Mouse (Mus musculus): ENCODE measurements around the gene Vmn1r15.

The Vmn1r15 gene

GRCm38 (mm10) chr6:57257652-57258051 lies at the start of gene Vmn1r15:
TSS of gene Vmn1r15 (plus strand) at chr6:57257952.
- no peak for DNase-seq

- no peak for DNase-seq
These were observed 26.4 kb upstream of the Vmn1r15 start, which contains the start of gene Vmn1r14 for GRCm38 (mm10) chr6:57231386-57231785. TSS of gene Vmn1r14 (plus strand) at chr6:57231686.

DNA sequence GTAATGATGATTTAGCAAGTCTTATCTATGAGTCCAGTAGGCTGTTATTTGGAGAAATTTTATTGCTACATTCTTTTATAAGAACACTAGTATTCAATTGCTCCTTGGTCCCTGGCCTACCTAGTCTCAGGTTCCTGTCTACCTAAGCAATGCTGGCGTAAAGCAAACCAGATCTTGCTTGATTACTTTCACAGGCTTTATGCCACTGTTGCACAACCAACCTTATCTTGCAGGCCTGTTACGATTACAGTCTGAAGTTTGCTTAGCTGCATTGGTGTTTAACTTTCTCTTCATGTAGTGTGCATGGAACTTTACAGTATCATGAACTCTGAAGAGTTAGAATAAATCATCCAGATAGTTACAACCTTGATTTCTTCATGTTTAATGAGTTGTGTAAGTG lies 3.2 kb downstream of the Vmn1r15 start:
- no peak for DNase-seq

- DNase-seq = no peak
These were observed 14.1 kb downstream of the Vmn1r15 start for GRCm38 (mm10) chr6:57271881-57272280.

DNA sequence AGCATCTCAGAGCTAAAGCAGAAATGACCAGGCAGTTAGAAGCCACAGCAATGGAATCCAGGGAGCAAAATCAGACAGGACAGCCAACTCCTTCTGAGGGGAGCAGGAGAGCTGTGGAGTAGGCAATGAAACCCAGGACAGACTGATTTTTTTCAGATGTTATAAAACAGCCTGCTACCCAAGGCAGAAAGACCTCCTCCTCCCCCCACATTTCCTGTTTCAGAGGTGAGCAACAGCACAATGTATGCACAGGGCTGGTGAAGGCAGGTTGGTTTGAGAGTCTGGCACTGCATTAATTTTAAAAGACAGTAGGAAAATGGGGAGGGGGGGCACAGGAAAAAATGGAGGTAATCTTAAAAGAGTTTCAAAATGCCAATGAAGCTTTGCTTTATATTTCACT lies 14.8 kb downstream of the Vmn1r15 start:
- DNase-seq = no peak

DNA sequence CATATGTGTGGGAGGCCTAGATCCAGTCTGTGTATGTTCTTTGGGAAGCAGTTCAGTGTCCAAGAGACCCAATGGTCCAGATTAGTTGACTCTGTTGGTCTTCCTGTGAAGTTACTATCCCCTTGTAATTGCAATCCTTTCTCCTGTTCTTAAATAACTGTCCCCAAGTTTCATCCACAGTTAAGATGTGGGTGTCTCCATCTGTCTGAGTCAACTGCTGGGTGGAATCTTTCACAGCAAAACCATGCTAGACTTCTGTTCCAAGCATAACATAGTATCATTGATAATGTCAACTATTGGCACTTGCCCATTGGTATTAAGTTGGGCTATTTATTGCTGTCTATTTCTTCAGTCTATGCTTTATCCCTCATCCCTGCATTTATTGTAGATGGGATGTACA lies 21.2 kb downstream of the Vmn1r15 start:
- no peak for DNase-seq
